7 mouse cellular contexts compared by ENCODE assay signal in genomic region chr13:29603597-29603996, GRCm38 (mm10).
DNase-seq lines count a peak whose midpoint lies in the region; ATAC-seq and TF ChIP-seq lines count a peak whose summit lies in the region.

No protein-coding gene starts in this region.

- TF ChIP-seq CTCF in forebrain, postnatal 0 days (IDR thresholded peaks at IDR 0.05; ENCODE audit: low read depth): no peak
- no peak for TF ChIP-seq CTCF in liver, postnatal 0 days (IDR thresholded peaks at IDR 0.05; ENCODE audit: low read depth)

- DNase-seq in hindbrain, embryonic 11.5 days (ENCODE audit: low spot score): no peak
- no peak for DNase-seq in forebrain, postnatal 0 days
- no peak for DNase-seq in retina, postnatal 1 day
- no peak for DNase-seq in liver, postnatal 0 days

- H3K9me3 ChIP-seq in hindbrain, embryonic 12.5 days (replicated peaks): no peaks in the 10 kb centered on the region
- H3K9me3 ChIP-seq in hindbrain, embryonic 11.5 days (ENCODE audit: control insufficient read depth, low read length): no peaks in the 10 kb centered on the region
- H3K9me3 ChIP-seq in embryonic facial prominence, embryonic 12.5 days: no peaks in the 10 kb centered on the region
- no peaks in the 10 kb centered on the region for H3K9me3 ChIP-seq in forebrain, postnatal 0 days (ENCODE audit: low read length)
- no peaks in the 10 kb centered on the region for H3K9me3 ChIP-seq in midbrain, embryonic 13.5 days
- no peaks in the 10 kb centered on the region for H3K9me3 ChIP-seq in liver, postnatal 0 days (ENCODE audit: low read length)

- H3K9ac ChIP-seq in hindbrain, embryonic 12.5 days: no peak overlapping the region
- no peak overlapping the region for H3K9ac ChIP-seq in hindbrain, embryonic 11.5 days (ENCODE audit: low read depth, low read length)
- H3K9ac ChIP-seq in embryonic facial prominence, embryonic 12.5 days: no peak overlapping the region
- H3K9ac ChIP-seq in forebrain, postnatal 0 days: no peak overlapping the region
- no peak overlapping the region for H3K9ac ChIP-seq in midbrain, embryonic 13.5 days (replicated peaks)
- no peak overlapping the region for H3K9ac ChIP-seq in liver, postnatal 0 days (replicated peaks)

- H3K36me3 ChIP-seq in hindbrain, embryonic 12.5 days: no peaks in the 10 kb centered on the region
- no peaks in the 10 kb centered on the region for H3K36me3 ChIP-seq in hindbrain, embryonic 11.5 days (ENCODE audit: control insufficient read depth, insufficient read depth, low read length)
- no peaks in the 10 kb centered on the region for H3K36me3 ChIP-seq in embryonic facial prominence, embryonic 12.5 days
- H3K36me3 ChIP-seq in forebrain, postnatal 0 days (ENCODE audit: insufficient read depth): no peaks in the 10 kb centered on the region
- no peaks in the 10 kb centered on the region for H3K36me3 ChIP-seq in midbrain, embryonic 13.5 days
- H3K36me3 ChIP-seq in liver, postnatal 0 days (replicated peaks; ENCODE audit: insufficient read depth, low read length): no peaks in the 10 kb centered on the region

- H3K4me2 ChIP-seq in hindbrain, embryonic 12.5 days (replicated peaks): no peak overlapping the region
- no peak overlapping the region for H3K4me2 ChIP-seq in hindbrain, embryonic 11.5 days (replicated peaks; ENCODE audit: low read depth, low read length)
- H3K4me2 ChIP-seq in embryonic facial prominence, embryonic 12.5 days (replicated peaks): no peak overlapping the region
- no peak overlapping the region for H3K4me2 ChIP-seq in forebrain, postnatal 0 days (ENCODE audit: low read depth)
- no peak overlapping the region for H3K4me2 ChIP-seq in midbrain, embryonic 13.5 days (replicated peaks)
- no peak overlapping the region for H3K4me2 ChIP-seq in liver, postnatal 0 days (ENCODE audit: low read depth, low read length)

- ATAC-seq in hindbrain, embryonic 12.5 days (ENCODE audit: low FRiP score): no peak
- ATAC-seq in hindbrain, embryonic 11.5 days (ENCODE audit: low FRiP score): no peak
- no peak for ATAC-seq in embryonic facial prominence, embryonic 12.5 days (ENCODE audit: insufficient number of reproducible peaks, insufficient read depth, low FRiP score, low TSS enrichment)
- no peak for ATAC-seq in forebrain, postnatal 0 days
- ATAC-seq in midbrain, embryonic 13.5 days: no peak
- no peak for ATAC-seq in liver, postnatal 0 days

- H3K27ac ChIP-seq in hindbrain, embryonic 12.5 days: peak overlapping the region; percentile 58; the same call in 1 of the 2 replicates
- no peak overlapping the region for H3K27ac ChIP-seq in hindbrain, embryonic 11.5 days (ENCODE audit: low read depth, low read length)
- H3K27ac ChIP-seq in embryonic facial prominence, embryonic 12.5 days: peak overlapping the region; percentile 72
- H3K27ac ChIP-seq in forebrain, postnatal 0 days (ENCODE audit: low read depth, low read length): 0 out of 2 replicates have a peak overlapping the region, but pooled peaks have one; percentile 10
- H3K27ac ChIP-seq in midbrain, embryonic 13.5 days: peak overlapping the region; percentile 49
- no peak overlapping the region for H3K27ac ChIP-seq in liver, postnatal 0 days (ENCODE audit: low read depth)

- TF ChIP-seq EP300 in liver, postnatal 0 days (IDR thresholded peaks at IDR 0.05; ENCODE audit: low read depth): no peak

- 0 out of 2 replicates have a peak, but pooled peaks cover 8% of the 10 kb centered on the region for H3K4me1 ChIP-seq in hindbrain, embryonic 12.5 days
- no peaks in the 10 kb centered on the region for H3K4me1 ChIP-seq in hindbrain, embryonic 11.5 days (replicated peaks; ENCODE audit: control insufficient read depth, insufficient read depth, low read length)
- peaks cover 16% of the 10 kb centered on the region for H3K4me1 ChIP-seq in embryonic facial prominence, embryonic 12.5 days
- no peaks in the 10 kb centered on the region for H3K4me1 ChIP-seq in forebrain, postnatal 0 days (ENCODE audit: insufficient read depth)
- peaks cover 10% of the 10 kb centered on the region for H3K4me1 ChIP-seq in midbrain, embryonic 13.5 days (replicated peaks)
- H3K4me1 ChIP-seq in liver, postnatal 0 days (ENCODE audit: insufficient read depth): no peaks in the 10 kb centered on the region

- H3K4me3 ChIP-seq in hindbrain, embryonic 12.5 days: no peak overlapping the region
- no peak overlapping the region for H3K4me3 ChIP-seq in hindbrain, embryonic 11.5 days (ENCODE audit: low read depth, low read length)
- H3K4me3 ChIP-seq in embryonic facial prominence, embryonic 12.5 days: no peak overlapping the region
- H3K4me3 ChIP-seq in forebrain, postnatal 0 days (ENCODE audit: low read depth, low read length): no peak overlapping the region
- no peak overlapping the region for H3K4me3 ChIP-seq in midbrain, embryonic 13.5 days (replicated peaks)
- no peak overlapping the region for H3K4me3 ChIP-seq in liver, postnatal 0 days (ENCODE audit: low read depth, low read length)

- H3K27me3 ChIP-seq in hindbrain, embryonic 12.5 days: no peaks in the 10 kb centered on the region
- no peaks in the 10 kb centered on the region for H3K27me3 ChIP-seq in hindbrain, embryonic 11.5 days (ENCODE audit: control insufficient read depth, insufficient read depth, low read length)
- H3K27me3 ChIP-seq in embryonic facial prominence, embryonic 12.5 days: no peaks in the 10 kb centered on the region
- no peaks in the 10 kb centered on the region for H3K27me3 ChIP-seq in forebrain, postnatal 0 days (ENCODE audit: insufficient read depth, low read length)
- H3K27me3 ChIP-seq in midbrain, embryonic 13.5 days: no peaks in the 10 kb centered on the region
- no peaks in the 10 kb centered on the region for H3K27me3 ChIP-seq in liver, postnatal 0 days (ENCODE audit: insufficient read depth, low read length)

- WGBS in hindbrain, embryonic 12.5 days: 53% methylated on average over 6 of the region's 6 CpGs
- 68% methylated on average over 6 of the region's 6 CpGs for WGBS in hindbrain, embryonic 11.5 days
- WGBS in embryonic facial prominence, embryonic 12.5 days: 18% methylated on average over 6 of the region's 6 CpGs
- whole genome bisulfite sequencing in forebrain, postnatal 0 days: 51% methylated on average over 6 of the region's 6 CpGs
- 53% methylated on average over 6 of the region's 6 CpGs for WGBS in midbrain, embryonic 13.5 days
- 83% methylated on average over 6 of the region's 6 CpGs for WGBS in liver, postnatal 0 days (ENCODE audit: insufficient replicate concordance)

Comparison
In these comparisons a context has a peak if more than half of its experiments do, and no peak if none do; other contexts are left out.
1. H3K27ac ChIP-seq: peak in hindbrain, embryonic 12.5 days (single experiment), embryonic facial prominence, embryonic 12.5 days (single experiment), forebrain, postnatal 0 days (single experiment) and midbrain, embryonic 13.5 days (single experiment); none in hindbrain, embryonic 11.5 days (single experiment) and liver, postnatal 0 days (single experiment).